Mouse (Mus musculus) intestine, embryonic 16.5 days (tissue): ENCODE measurements around the gene Ccdc81. TPM values are rescaled to one million over a fixed set of nuclear protein-coding genes. Genes with fewer than 3 reads are reported as not detected.
A peak's percentile ranks its signal among the peaks of the same experiment; 100 is the strongest.

Experiments used
- ATAC-seq: fragments of 200-750 bp; cut with Nextera tagmentation; 2 replicates; pipeline ENCODE4 v1.8.0; 2017; ENCODE audit warnings: moderate TSS enrichment, moderate library complexity
- H3K27ac ChIP-seq: fragments of 300-500 bp; sonication (generic); 2 replicates; pipeline ENCODE4 v1.5.1; 2014; ENCODE audit warnings: mild to moderate bottlenecking, low read length
- H3K27me3 ChIP-seq: fragments of 300-500 bp; sonication (generic); replicated peaks from 2 replicates; pipeline ENCODE4 v1.6.1; 2014; ENCODE audit warnings: low read length, control low read depth, mixed read lengths; ENCODE audit not compliant: control insufficient read depth, insufficient read depth
- H3K36me3 ChIP-seq: fragments of 300-500 bp; sonication (generic); 2 replicates; pipeline ENCODE4 v1.6.1; 2014; ENCODE audit warnings: low read length, control low read depth; ENCODE audit not compliant: control insufficient read depth, insufficient read depth
- H3K4me1 ChIP-seq: fragments of 300-500 bp; sonication (generic); 2 replicates; pipeline ENCODE4 v1.6.1; 2014; ENCODE audit warnings: low read length, control low read depth, mixed read lengths; ENCODE audit not compliant: control insufficient read depth, insufficient read depth
- H3K4me2 ChIP-seq: fragments of 300-500 bp; sonication (generic); 2 replicates; pipeline ENCODE4 v1.6.1; 2014; ENCODE audit warnings: low read depth, low read length, control low read depth
- H3K4me3 ChIP-seq: fragments of 300-500 bp; sonication (generic); 2 replicates; pipeline ENCODE4 v1.5.1; 2014; ENCODE audit warnings: mild to moderate bottlenecking, low read length
- H3K9ac ChIP-seq: fragments of 300-500 bp; sonication (generic); 2 replicates; pipeline ENCODE4 v1.6.1; 2014; ENCODE audit warnings: low read depth, low read length
- H3K9me3 ChIP-seq: fragments of 300-500 bp; sonication (generic); 2 replicates; pipeline ENCODE4 v1.6.1; 2016; ENCODE audit warnings: low read length, control low read depth; ENCODE audit not compliant: control insufficient read depth
- WGBS: fragments of 180-500 bp; shearing (Covaris S2); extraction: QIAGEN DNeasy Blood & Tissue Kit; methylation state at CpG from one replicate; pipeline ENCODE4 v1.1.7; 2014; 5-methylcytosine and 5-hydroxymethylcytosine counted together
- polyA plus RNA-seq: library from polyadenylated mRNA; unstranded; fragments of >200 nt; fragmentation: Nextera tagmentation; extraction: Ambion mirVana; gene quantifications from 2 replicates; pipeline ENCODE4 v1.2.1, GENCODE M21; 2015

The Ccdc81 gene
- polyA plus RNA-seq, 1 experiment from 2014 or later = not detected

GRCm38 (mm10) chr7:89845669-89846068, 57.8 kb downstream of the Ccdc81 start:
- 76% methylated on average over 4 of the region's 4 CpGs for WGBS
- Histone ChIP-seq H3K4me2 (no peak overlapping the region), H3K9me3 (no peaks in the 10 kb centered on the region), H3K27me3 (no peaks in the 10 kb centered on the region), H3K9ac (no peak overlapping the region), H3K4me1 (no peaks in the 10 kb centered on the region), H3K27ac (no peak overlapping the region), H3K36me3 (no peaks in the 10 kb centered on the region), H3K4me3 (no peak overlapping the region)
- ATAC-seq = no peak

DNA sequence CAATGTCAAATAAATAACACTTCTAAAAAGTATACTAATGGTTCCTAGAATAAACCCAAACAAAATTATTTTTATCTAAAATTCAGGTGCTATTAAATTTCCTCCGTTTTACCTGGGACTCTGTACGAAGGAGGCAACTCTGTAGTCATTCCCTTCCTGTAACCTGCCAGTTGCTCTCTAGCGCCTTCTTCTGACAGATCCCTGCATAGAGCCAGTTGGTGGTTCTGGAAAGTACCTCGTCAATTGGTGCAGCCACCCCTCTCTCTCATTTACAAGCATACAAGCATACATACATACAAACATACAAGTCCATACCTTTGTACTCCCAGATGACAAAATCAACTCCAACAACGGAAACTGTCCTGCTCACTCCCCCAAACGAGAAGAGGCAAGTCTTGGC, 59.9 kb downstream of the Ccdc81 start:
- Histone ChIP-seq H3K4me1 (no peaks in the 10 kb centered on the region), H3K27me3 (no peaks in the 10 kb centered on the region), H3K27ac (no peak overlapping the region), H3K9ac (no peak overlapping the region), H3K4me2 (no peak overlapping the region), H3K9me3 (no peaks in the 10 kb centered on the region), H3K36me3 (no peaks in the 10 kb centered on the region), H3K4me3 (no peak overlapping the region)
- 38% methylated on average over 6 of the region's 6 CpGs for WGBS
- no peak for ATAC-seq

GRCm38 (mm10) chr7:89843121-89843520, 60.3 kb downstream of the Ccdc81 start:
- H3K36me3 ChIP-seq = no peaks in the 10 kb centered on the region
- no peaks in the 10 kb centered on the region for H3K4me1 ChIP-seq
- ATAC-seq = no peak
- H3K9ac ChIP-seq = no peak overlapping the region
- no peak overlapping the region for H3K27ac ChIP-seq
- no peaks in the 10 kb centered on the region for H3K27me3 ChIP-seq
- H3K9me3 ChIP-seq = no peaks in the 10 kb centered on the region
- H3K4me2 ChIP-seq = no peak overlapping the region
- H3K4me3 ChIP-seq = no peak overlapping the region
- 68% methylated on average over 6 of the region's 6 CpGs for WGBS

DNA sequence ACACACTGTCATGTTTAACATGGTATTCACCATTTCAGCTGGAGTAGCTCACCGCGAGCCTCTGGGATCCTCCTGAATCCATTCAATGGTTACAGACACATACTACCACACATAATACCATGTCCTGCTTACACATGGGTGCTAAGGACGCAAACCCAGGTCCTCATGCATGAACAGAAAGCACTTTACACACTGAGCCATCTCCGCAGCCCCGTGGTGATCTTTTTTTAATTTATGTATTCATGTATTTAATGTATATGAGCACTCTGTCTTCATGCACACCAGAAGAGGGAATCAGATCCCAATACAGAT, 61.1 kb downstream of the Ccdc81 start:
- Histone ChIP-seq H3K4me2 (no peak overlapping the region), H3K9ac (no peak overlapping the region), H3K4me3 (no peak overlapping the region), H3K27ac (no peak overlapping the region), H3K36me3 (no peaks in the 10 kb centered on the region), H3K9me3 (no peaks in the 10 kb centered on the region), H3K27me3 (no peaks in the 10 kb centered on the region), H3K4me1 (no peaks in the 10 kb centered on the region)
- no peak for ATAC-seq
- 89% methylated on average over 5 of the region's 5 CpGs for WGBS

- Histone ChIP-seq H3K27ac (no peak overlapping the region), H3K36me3 (no peaks in the 10 kb centered on the region), H3K4me3 (no peak overlapping the region), H3K27me3 (no peaks in the 10 kb centered on the region), H3K9ac (no peak overlapping the region), H3K9me3 (no peaks in the 10 kb centered on the region), H3K4me1 (no peaks in the 10 kb centered on the region), H3K4me2 (no peak overlapping the region)
- WGBS = 33% methylated on average over 15 of the region's 15 CpGs
- peak; percentile 84 for ATAC-seq
These were observed 61.6 kb downstream of the Ccdc81 start for GRCm38 (mm10) chr7:89841670-89842403.

GRCm38 (mm10) chr7:89839721-89840120, 63.7 kb downstream of the Ccdc81 start:
- WGBS = 68% methylated on average over 8 of the region's 8 CpGs
- ATAC-seq = no peak

GRCm38 (mm10) chr7:89837841-89838240, 65.6 kb downstream of the Ccdc81 start:
- Histone ChIP-seq H3K9ac (no peak overlapping the region), H3K36me3 (no peaks in the 10 kb centered on the region), H3K4me3 (no peak overlapping the region), H3K4me2 (no peak overlapping the region), H3K4me1 (no peaks in the 10 kb centered on the region), H3K9me3 (no peaks in the 10 kb centered on the region), H3K27me3 (no peaks in the 10 kb centered on the region), H3K27ac (no peak overlapping the region)
- 58% methylated on average over 4 of the region's 4 CpGs for WGBS
- no peak for ATAC-seq

More at GRCm38 (mm10) chr7:89839721-89840120, 63.7 kb downstream of the Ccdc81 start:
- H3K27me3 ChIP-seq = no peaks in the 10 kb centered on the region
- H3K4me2 ChIP-seq = no peak overlapping the region
- no peak overlapping the region for H3K9ac ChIP-seq
- no peaks in the 10 kb centered on the region for H3K9me3 ChIP-seq
- H3K27ac ChIP-seq = no peak overlapping the region
- H3K4me1 ChIP-seq = no peaks in the 10 kb centered on the region
- H3K36me3 ChIP-seq = no peaks in the 10 kb centered on the region
- H3K4me3 ChIP-seq = no peak overlapping the region

- Histone ChIP-seq H3K27ac (no peak overlapping the region), H3K9ac (no peak overlapping the region), H3K36me3 (no peaks in the 10 kb centered on the region), H3K4me1 (no peaks in the 10 kb centered on the region), H3K4me3 (no peak overlapping the region), H3K4me2 (no peak overlapping the region), H3K27me3 (no peaks in the 10 kb centered on the region), H3K9me3 (no peaks in the 10 kb centered on the region)
- WGBS = 91% methylated on average over 7 of the region's 7 CpGs
- no peak for ATAC-seq
These were observed 66.8 kb downstream of the Ccdc81 start for GRCm38 (mm10) chr7:89836676-89837075.

DNA sequence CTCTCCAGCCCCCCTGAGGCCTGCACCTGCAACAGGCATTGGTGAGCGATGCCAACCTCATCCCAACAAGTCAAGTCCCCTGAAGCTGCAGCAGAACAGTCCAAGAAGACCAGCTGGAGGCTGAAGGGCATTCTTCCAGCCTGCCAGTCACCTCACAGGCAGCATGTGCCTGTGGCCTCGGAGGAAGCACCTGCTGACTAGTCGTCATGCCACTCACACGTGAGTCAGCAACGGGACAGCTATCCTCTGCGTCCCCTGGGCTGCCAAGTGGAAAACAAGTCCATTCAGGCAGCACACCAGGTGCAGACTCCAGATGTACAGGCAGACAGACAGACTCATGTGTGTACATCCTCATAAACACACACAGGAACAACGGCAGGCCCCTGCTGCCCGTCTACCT, 67.9 kb downstream of the Ccdc81 start:
- 71% methylated on average over 8 of the region's 8 CpGs for WGBS
- H3K4me3 ChIP-seq = no peak overlapping the region
- H3K4me2 ChIP-seq = no peak overlapping the region
- no peak for ATAC-seq
- H3K9me3 ChIP-seq = no peaks in the 10 kb centered on the region
- no peak overlapping the region for H3K9ac ChIP-seq
- no peaks in the 10 kb centered on the region for H3K36me3 ChIP-seq
- H3K27me3 ChIP-seq = no peaks in the 10 kb centered on the region
- H3K4me1 ChIP-seq = no peaks in the 10 kb centered on the region
- no peak overlapping the region for H3K27ac ChIP-seq

DNA sequence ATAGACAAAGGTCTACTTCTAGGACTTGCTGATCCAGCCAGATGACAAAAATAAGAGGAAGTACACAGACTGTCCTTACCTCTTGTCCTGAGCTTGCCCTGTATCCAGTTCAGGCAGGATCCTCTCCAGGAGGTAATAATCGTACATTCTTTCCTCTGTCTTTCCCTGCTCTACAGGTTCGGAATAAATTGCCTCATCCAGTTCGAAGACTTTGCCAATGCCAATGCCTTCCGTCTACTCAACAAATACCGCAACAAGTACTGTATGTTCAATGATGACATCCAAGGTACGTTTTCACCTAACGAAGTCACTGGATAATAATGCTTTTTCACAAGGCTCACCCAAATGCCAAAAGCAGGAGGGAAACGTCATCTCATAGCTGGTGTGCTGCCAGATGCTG, 69.9 kb downstream of the Ccdc81 start:
- 88% methylated on average over 8 of the region's 8 CpGs for WGBS
- no peaks in the 10 kb centered on the region for H3K36me3 ChIP-seq
- H3K27me3 ChIP-seq = no peaks in the 10 kb centered on the region
- H3K4me1 ChIP-seq = no peaks in the 10 kb centered on the region
- no peaks in the 10 kb centered on the region for H3K9me3 ChIP-seq
- no peak overlapping the region for H3K4me3 ChIP-seq
- no peak overlapping the region for H3K9ac ChIP-seq
- no peak overlapping the region for H3K4me2 ChIP-seq
- no peak for ATAC-seq
- no peak overlapping the region for H3K27ac ChIP-seq
